In genomic region chr12:32085189-32085588, GRCm38 (mm10) we compare ENCODE assay signal across 21 mouse cellular contexts.
"Had no signal": no experiment of that assay in that cellular context is flagged by ENCODE, and none has a peak within 500 bp of the region (broad histone marks: within the 10 kb centered on the region; RNA-seq: fewer than 3 reads in every experiment).

No protein-coding gene starts in this region.

- H3K4me1 ChIP-seq: kidney, embryonic 15.5 days; lung, embryonic 15.5 days; neural tube, embryonic 12.5 days; stomach, embryonic 15.5 days had no signal

- H3K4me3 ChIP-seq: kidney, embryonic 15.5 days; left cerebral cortex, adult 2 months; lung, embryonic 15.5 days; megakaryocyte, embryonic 14.5 days; neural tube, embryonic 12.5 days; neural tube, embryonic 15.5 days; stomach, embryonic 15.5 days had no signal

- H3K36me3 ChIP-seq: kidney, embryonic 15.5 days; lung, embryonic 15.5 days; neural tube, embryonic 12.5 days; neural tube, embryonic 15.5 days; stomach, embryonic 15.5 days had no signal

- H3K4me2 ChIP-seq: kidney, embryonic 15.5 days; lung, embryonic 15.5 days; midbrain, embryonic 11.5 days; neural tube, embryonic 12.5 days; neural tube, embryonic 15.5 days; stomach, embryonic 15.5 days had no signal

- ATAC-seq: intestine, postnatal 0 days had no signal

- H3K9ac ChIP-seq: kidney, embryonic 15.5 days; lung, embryonic 15.5 days; neural tube, embryonic 12.5 days; neural tube, embryonic 15.5 days; stomach, embryonic 15.5 days had no signal

- H3K9me3 ChIP-seq: kidney, embryonic 15.5 days; lung, embryonic 15.5 days; neural tube, embryonic 12.5 days; neural tube, embryonic 15.5 days; stomach, embryonic 15.5 days had no signal

- H3K27me3 ChIP-seq: kidney, embryonic 15.5 days; lung, embryonic 15.5 days; megakaryocyte, embryonic 14.5 days; neural tube, embryonic 12.5 days; neural tube, embryonic 15.5 days; stomach, embryonic 15.5 days had no signal

- H3K27ac ChIP-seq: kidney, embryonic 15.5 days; left cerebral cortex, adult 2 months; lung, embryonic 15.5 days; neural tube, embryonic 12.5 days; neural tube, embryonic 15.5 days; stomach, embryonic 15.5 days had no signal

- DNase-seq: kidney, adult 2 months; kidney, postnatal 14 days; kidney, postnatal 4 days; layer of hippocampus, postnatal 36 days; lung, adult 18-20 months; lung, postnatal 10 days; lung, postnatal 36 days; midbrain, embryonic 14.5 days; retina, postnatal 1 day; right cerebral cortex, postnatal 25 days; spleen, adult 18-20 months; thymus, postnatal 25 days had no signal
